Mouse (Mus musculus): ENCODE measurements around the gene Slirp.

GRCm38 (mm10) chr12:87394316-87394715, 49.4 kb upstream of the Slirp start:
- TF ChIP-seq CTCF (conservative IDR thresholded peaks at IDR 0.05; ENCODE audit: low read length) (no peak), POU5F1 (IDR thresholded peaks at IDR 0.05; ENCODE audit: borderline replicate concordance, low read length) (no peak)

Measured in E14TG2a.4 (cell line).